Mouse (Mus musculus): ENCODE measurements around the gene Olfr1408.

The Olfr1408 gene

DNA sequence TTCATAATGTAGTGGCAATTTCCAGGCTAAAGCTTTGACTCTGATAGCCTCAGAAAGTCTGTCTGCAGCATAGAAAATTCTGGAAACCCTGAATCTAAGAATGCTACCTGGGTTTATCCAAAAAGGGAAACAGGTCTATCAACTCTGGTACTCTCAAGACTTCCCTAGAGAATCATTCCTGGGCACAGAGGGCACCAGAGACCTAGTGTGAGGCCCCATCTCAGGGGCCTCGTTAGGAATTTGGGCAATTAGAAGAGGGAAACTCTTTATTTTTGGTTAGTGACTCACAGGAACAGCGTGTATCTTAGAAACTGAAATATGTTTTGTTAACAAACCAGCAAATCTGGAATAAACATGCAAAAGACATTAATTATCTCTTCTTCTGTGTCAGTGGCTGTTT, at the start of gene Olfr1408:
Gene Olfr1408, minus strand, starts transcription at position 101 of the 400 bp plus-strand sequence.
- DNase-seq (ENCODE audit: low spot score), result no peak

DNA sequence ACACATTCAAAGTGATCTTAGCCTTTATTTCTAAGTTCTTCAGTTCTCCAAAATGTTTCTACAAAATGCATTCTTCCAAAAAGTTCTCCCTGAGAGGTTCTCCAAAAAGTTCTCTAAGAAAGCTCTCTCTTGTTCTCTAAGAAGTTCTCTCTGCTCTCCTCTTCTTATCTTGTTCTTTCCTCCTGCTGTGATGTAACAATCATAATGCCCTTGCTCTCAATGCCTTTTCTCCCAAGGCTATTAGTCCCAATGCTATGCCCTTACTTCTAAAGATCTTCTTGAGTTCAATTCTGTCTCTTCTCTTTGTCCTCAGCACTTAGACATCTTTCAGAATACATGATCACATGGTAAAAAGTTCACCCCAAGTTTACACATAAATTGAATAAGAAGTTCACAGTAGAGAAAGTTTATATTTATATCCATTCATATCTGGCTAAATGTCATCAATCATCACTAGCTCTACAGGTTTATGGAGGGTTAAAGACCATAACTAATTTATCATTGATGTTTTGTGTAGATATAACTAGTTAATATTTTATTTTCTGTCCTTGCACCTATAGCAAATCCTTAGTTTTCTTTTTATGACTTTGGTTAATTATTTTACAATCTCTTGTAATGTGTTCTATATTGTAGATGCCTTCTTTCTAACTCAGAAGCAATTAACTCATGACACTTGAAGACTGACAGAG, 37.1 kb upstream of the Olfr1408 start:
- no peak for DNase-seq (ENCODE audit: low spot score)

Data from adipocyte (in vitro differentiated cells).